Mouse (Mus musculus): Measurements from ENCODE around the gene Mbtd1. TPM values are rescaled to one million over a fixed set of nuclear protein-coding genes. Genes with fewer than 3 reads are reported as not detected.

Gene Mbtd1
- polyA plus RNA-seq, 1 experiment from 2014 or later, result 24.7 TPM

GRCm38 (mm10) chr11:93994531-93994930 lies 108.9 kb downstream of the Mbtd1 start:
- H3K9me3 ChIP-seq (ENCODE audit: control insufficient read depth, low read length), result no peaks in the 10 kb centered on the region
- H3K27ac ChIP-seq (ENCODE audit: low read length), result peak overlapping the region; percentile 97
- peak overlapping the region; percentile 92 for H3K4me2 ChIP-seq (ENCODE audit: low read depth, low read length)
- no peaks in the 10 kb centered on the region for H3K27me3 ChIP-seq (ENCODE audit: control insufficient read depth, insufficient read depth, low read depth, low read length)
- peaks cover 21% of the 10 kb centered on the region for H3K4me1 ChIP-seq (replicated peaks; ENCODE audit: control insufficient read depth, insufficient read depth, low read length)
- peak overlapping the region; percentile 74 for H3K9ac ChIP-seq (ENCODE audit: low read length)
- ATAC-seq (ENCODE audit: low read depth), result no peak
- H3K4me3 ChIP-seq (ENCODE audit: low read length), result peak overlapping the region; percentile 98
- 44% methylated on average over 5 of the region's 5 CpGs for WGBS
- H3K36me3 ChIP-seq (ENCODE audit: control insufficient read depth, insufficient read depth, low read length), result no peaks in the 10 kb centered on the region

GRCm38 (mm10) chr11:93995111-93995719 lies 109.6 kb downstream of the Mbtd1 start:
- Histone ChIP-seq H3K27ac (ENCODE audit: low read length) (peak overlapping the region; percentile 97), H3K27me3 (ENCODE audit: control insufficient read depth, insufficient read depth, low read depth, low read length) (no peaks in the 10 kb centered on the region), H3K9ac (ENCODE audit: low read length) (peak overlapping the region; percentile 74), H3K9me3 (ENCODE audit: control insufficient read depth, low read length) (no peaks in the 10 kb centered on the region), H3K4me2 (ENCODE audit: low read depth, low read length) (peak overlapping the region; percentile 92), H3K4me1 (replicated peaks; ENCODE audit: control insufficient read depth, insufficient read depth, low read length) (peaks cover 21% of the 10 kb centered on the region), H3K36me3 (ENCODE audit: control insufficient read depth, insufficient read depth, low read length) (no peaks in the 10 kb centered on the region), H3K4me3 (ENCODE audit: low read length) (peak overlapping the region; percentile 98)
- 3% methylated on average over 15 of the region's 15 CpGs for WGBS
- ATAC-seq (ENCODE audit: low read depth), result peak; percentile 63

- H3K9me3 ChIP-seq (ENCODE audit: control insufficient read depth, low read length), result no peaks in the 10 kb centered on the region
- H3K27ac ChIP-seq (ENCODE audit: low read length), result peak within 1 kb of the TSS; percentile 97
- 0% methylated on average over 55 of the region's 70 CpGs for WGBS
- peak within 1 kb of the TSS; percentile 98 for H3K4me3 ChIP-seq (ENCODE audit: low read length)
- H3K4me1 ChIP-seq (replicated peaks; ENCODE audit: control insufficient read depth, insufficient read depth, low read length), result peaks cover 21% of the 10 kb centered on the region
- no peaks in the 10 kb centered on the region for H3K36me3 ChIP-seq (ENCODE audit: control insufficient read depth, insufficient read depth, low read length)
- H3K9ac ChIP-seq (ENCODE audit: low read length), result peak within 1 kb of the TSS; percentile 93
- ATAC-seq (ENCODE audit: low read depth), result peak; percentile 95
- H3K4me2 ChIP-seq (ENCODE audit: low read depth, low read length), result peak within 1 kb of the TSS; percentile 92
- no peaks in the 10 kb centered on the region for H3K27me3 ChIP-seq (ENCODE audit: control insufficient read depth, insufficient read depth, low read depth, low read length)
Observed at GRCm38 (mm10) chr11:93995720-93996305, 110.2 kb downstream of the Mbtd1 start, which contains the start of gene Spag9. Spag9 (plus strand) TSS chr11:93996091.

Other genes with a start within 250 kb of the Mbtd1 start
- gene Utp18, start 86 bp upstream of the Mbtd1 start, polyA plus RNA-seq (2015; fragmentation: Nextera tagmentation; extraction: Ambion mirVana), result 16.5 and 18.8 TPM in 2 replicates
- gene Nme2, start 70.4 kb downstream of the Mbtd1 start, polyA plus RNA-seq (2015; fragmentation: Nextera tagmentation; extraction: Ambion mirVana), result 250 and 276 TPM in 2 replicates
- gene Gm20390, start 82.4 kb downstream of the Mbtd1 start, polyA plus RNA-seq (2015; fragmentation: Nextera tagmentation; extraction: Ambion mirVana), result 289 and 314 TPM in 2 replicates
- gene Nme1, start 82.7 kb downstream of the Mbtd1 start, polyA plus RNA-seq (2015; fragmentation: Nextera tagmentation; extraction: Ambion mirVana), result 100 and 105 TPM in 2 replicates
- 35.0 and 36.2 TPM in 2 replicates for gene Spag9, start 110.2 kb downstream of the Mbtd1 start, polyA plus RNA-seq (2015; fragmentation: Nextera tagmentation; extraction: Ambion mirVana)

All from lung, embryonic 16.5 days (tissue).